Mouse (Mus musculus): ENCODE results near the gene Fkbp8.
A peak's percentile ranks its signal among the peaks of the same experiment; 100 is the strongest.
"Not testable (repeated sequence)": the region's sequence is repeated elsewhere in the genome, so short reads cannot be mapped to it uniquely, and the experiment has no call there.

The Fkbp8 gene

GRCm38 (mm10) chr8:70502540-70502939 is 25.0 kb upstream of the Fkbp8 start:
- no peak for DNase-seq

- DNase-seq = peak; percentile 85
These were observed 24.3 kb upstream of the Fkbp8 start for GRCm38 (mm10) chr8:70503062-70503750.

GRCm38 (mm10) chr8:70504291-70504716 is 23.2 kb upstream of the Fkbp8 start:
- peak; percentile 85 for DNase-seq

- DNase-seq = peak; percentile 89
These were observed 22.7 kb upstream of the Fkbp8 start for GRCm38 (mm10) chr8:70504851-70505250.

GRCm38 (mm10) chr8:70505698-70506327 is 21.7 kb upstream of the Fkbp8 start:
- peak; percentile 42 for DNase-seq

- peak; percentile 97 for DNase-seq
These were observed 21.0 kb upstream of the Fkbp8 start, which contains the start of gene Rex1bd for GRCm38 (mm10) chr8:70506328-70507026. Gene Rex1bd (minus strand): TSS chr8:70506752.

- DNase-seq = no peak
These were observed 20.5 kb upstream of the Fkbp8 start for GRCm38 (mm10) chr8:70507027-70507393.

- no peak for DNase-seq
These were observed 18.1 kb upstream of the Fkbp8 start for GRCm38 (mm10) chr8:70509281-70509952.

GRCm38 (mm10) chr8:70510228-70510915 is 17.2 kb upstream of the Fkbp8 start, which contains the start of gene Uba52:
Gene Uba52 (minus strand): TSS chr8:70510801.
- peak; percentile 98 for DNase-seq

- DNase-seq = not testable (repeated sequence)
These were observed 16.4 kb upstream of the Fkbp8 start for GRCm38 (mm10) chr8:70511174-70511573.

- no peak for DNase-seq
These were observed 15.8 kb upstream of the Fkbp8 start for GRCm38 (mm10) chr8:70511770-70512169.

GRCm38 (mm10) chr8:70512253-70512903 is 15.1 kb upstream of the Fkbp8 start:
- no peak for DNase-seq

GRCm38 (mm10) chr8:70513441-70513840 is 14.1 kb upstream of the Fkbp8 start:
- DNase-seq = no peak

GRCm38 (mm10) chr8:70517940-70518643 is 9.4 kb upstream of the Fkbp8 start:
- no peak for DNase-seq

GRCm38 (mm10) chr8:70519043-70519442 is 8.5 kb upstream of the Fkbp8 start:
- no peak for DNase-seq

GRCm38 (mm10) chr8:70519606-70520005 is 7.9 kb upstream of the Fkbp8 start:
- no peak for DNase-seq

GRCm38 (mm10) chr8:70522592-70523403 is 4.7 kb upstream of the Fkbp8 start:
- DNase-seq = peak; percentile 97

- DNase-seq = no peak
These were observed 413 bp upstream of the Fkbp8 start for GRCm38 (mm10) chr8:70527111-70527511.

GRCm38 (mm10) chr8:70528182-70528797 is 766 bp downstream of the Fkbp8 start:
- DNase-seq = no peak

- no peak for DNase-seq
These were observed 1.8 kb downstream of the Fkbp8 start for GRCm38 (mm10) chr8:70529299-70529698.

Measured in kidney, postnatal 10 days (tissue).